Mouse (Mus musculus) granulocyte monocyte progenitor cell, adult 5-6 weeks (primary cell): ENCODE measurements around the gene Agpat3. TPM values are rescaled to one million over a fixed set of nuclear protein-coding genes. Genes with fewer than 3 reads are reported as not detected.

Source experiments
- ATAC-seq: replicated peaks from 2 replicates; pipeline ENCODE4 v1.8.0; 2016; ENCODE audit warnings: mild to moderate bottlenecking, moderate TSS enrichment, inconsistent platforms; ENCODE audit not compliant: poor library complexity, severe bottlenecking
- total RNA-seq, 2 experiments: library from RNA; stranded (forward) in 1 of 2; stranded (reverse) in 1 of 2; fragments of 200-712, 200-1000 nt in 1 of 2; fragments of >200 nt in 1 of 2; fragmentation: Nextera tagmentation in 1 of 2; gene quantifications; 2 replicates each; pipeline ENCODE4 v1.2.3; 2014 to 2017

Agpat3 gene
- total RNA-seq, 2 experiments from 2014 or later: 0.39 to 0.88 TPM

GRCm38 (mm10) chr10:78298651-78299644, 53.3 kb downstream of the Agpat3 start:
- ATAC-seq: no peak

DNA sequence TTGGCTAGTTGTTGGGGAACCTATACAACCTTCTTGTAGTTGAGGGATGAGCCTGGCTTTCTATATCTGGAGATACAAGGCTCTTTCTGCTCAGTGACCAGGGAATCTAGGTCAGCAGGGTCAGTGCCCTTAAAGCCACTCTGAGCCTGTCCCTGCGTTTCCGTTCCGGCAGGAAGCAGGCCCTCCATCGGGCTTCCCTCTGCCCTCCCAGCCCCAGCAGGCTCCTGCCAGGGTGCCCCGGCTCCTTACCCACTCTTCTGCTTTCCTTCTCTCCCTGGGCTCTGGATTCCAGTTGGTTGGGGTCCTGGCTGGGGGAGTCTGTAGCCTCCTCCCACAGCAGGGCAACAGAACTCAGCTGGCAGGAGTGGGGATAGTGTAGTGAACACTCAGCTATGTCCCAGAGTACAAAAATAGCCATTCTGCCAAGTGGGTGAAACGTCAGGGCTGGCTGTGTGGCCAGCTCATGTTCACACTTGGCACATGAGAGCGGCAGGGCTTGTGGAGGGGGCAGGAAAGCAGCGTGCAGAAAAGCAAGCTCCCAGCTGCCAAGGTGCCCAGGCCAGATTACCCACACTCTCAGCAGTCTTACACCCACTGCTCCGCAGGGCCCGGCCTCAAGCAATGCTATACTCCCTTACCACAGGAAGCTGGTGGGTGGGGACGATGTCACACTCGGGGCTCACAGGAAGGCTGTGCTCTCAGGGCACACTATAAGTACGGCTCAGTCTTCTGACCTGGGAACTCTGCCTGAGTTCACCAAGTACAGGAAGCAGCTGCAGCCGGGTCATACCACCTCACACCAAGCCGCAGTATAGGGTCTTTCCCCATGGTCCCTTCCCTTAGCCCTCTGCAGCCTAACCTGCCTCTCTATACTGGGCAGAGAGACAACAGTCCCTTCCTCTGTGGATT, 54.5 kb downstream of the Agpat3 start:
- ATAC-seq: peak; percentile 95

DNA sequence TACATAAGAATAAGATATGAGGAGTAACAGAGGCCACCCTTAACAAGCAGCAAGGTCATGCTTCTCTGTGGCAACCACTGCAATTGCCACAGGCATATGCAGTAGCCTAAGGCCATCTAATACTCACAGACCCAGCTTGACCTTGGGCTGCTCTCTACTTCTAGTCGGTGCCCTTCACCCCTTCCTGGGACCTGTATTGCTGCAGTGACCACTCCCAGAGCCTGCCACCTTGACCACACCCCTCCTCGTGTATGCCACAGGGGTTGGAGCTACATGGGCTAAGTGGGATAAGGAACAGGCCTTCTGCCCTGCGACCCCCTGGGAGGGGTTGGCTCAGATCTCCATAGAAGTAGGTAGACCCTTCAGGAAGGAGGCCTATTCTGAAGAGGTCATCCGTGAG, 55.3 kb downstream of the Agpat3 start:
- ATAC-seq: no peak

- no peak for ATAC-seq
Measured at GRCm38 (mm10) chr10:78296371-78296770, 55.9 kb downstream of the Agpat3 start.

DNA sequence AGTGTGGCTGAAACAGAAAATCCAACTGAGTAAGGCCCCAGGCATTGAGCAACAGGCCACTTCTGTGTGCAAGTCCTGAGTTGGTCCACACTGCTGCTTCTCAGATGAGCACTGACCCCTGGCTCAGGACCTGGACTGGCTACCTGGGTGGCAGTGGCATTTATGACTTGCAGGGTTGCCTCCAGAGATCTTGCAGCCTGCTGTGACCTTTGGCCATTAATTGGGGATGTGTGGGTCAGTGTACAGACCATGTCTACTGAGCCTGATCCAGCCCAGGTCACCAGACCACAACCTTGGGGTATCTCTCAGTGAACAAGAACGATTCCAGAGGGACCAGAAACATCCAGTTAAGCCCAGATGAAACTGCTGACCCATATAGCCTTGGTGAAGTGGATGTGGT, 58.7 kb downstream of the Agpat3 start:
- ATAC-seq: no peak

GRCm38 (mm10) chr10:78292381-78292780, 59.9 kb downstream of the Agpat3 start:
- ATAC-seq: no peak

DNA sequence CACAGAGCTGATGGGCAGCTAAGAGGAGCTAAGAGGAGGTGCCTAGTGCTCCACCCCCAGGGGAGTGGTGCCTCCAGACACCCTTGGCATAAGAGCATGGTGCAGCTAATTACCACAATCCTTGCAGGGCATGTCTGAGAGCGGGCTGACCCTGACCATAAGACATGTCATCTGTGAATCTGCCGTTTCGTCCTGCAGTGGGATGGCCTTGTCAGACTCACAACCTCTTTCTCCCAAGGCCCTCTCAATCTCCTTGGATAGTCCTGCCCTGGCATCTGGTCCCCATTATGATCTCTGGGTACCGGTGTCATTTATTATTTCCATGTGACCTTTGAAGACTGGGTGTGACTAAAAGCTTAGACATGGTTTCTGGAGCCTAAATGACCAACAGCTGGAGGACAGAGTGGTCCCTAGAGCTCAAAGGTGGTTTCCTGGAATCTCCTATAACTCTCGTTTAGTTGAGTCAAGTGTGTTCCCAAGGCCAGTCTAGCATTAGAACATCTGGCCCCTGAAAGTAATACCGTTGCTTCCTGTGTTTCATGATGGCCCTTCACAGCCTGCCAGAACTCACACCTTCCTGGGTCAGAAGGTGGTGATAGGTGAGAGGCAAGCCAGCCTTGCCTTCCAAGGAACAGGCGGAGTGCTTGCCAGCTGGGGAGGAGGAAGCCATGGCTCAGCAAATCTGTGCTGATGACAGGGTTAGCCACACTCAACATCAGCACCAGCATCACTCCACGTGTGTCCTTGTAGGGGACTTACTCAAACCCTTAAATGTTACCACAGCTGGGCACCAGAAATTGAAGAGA, 61.4 kb downstream of the Agpat3 start:
- ATAC-seq: no peak

DNA sequence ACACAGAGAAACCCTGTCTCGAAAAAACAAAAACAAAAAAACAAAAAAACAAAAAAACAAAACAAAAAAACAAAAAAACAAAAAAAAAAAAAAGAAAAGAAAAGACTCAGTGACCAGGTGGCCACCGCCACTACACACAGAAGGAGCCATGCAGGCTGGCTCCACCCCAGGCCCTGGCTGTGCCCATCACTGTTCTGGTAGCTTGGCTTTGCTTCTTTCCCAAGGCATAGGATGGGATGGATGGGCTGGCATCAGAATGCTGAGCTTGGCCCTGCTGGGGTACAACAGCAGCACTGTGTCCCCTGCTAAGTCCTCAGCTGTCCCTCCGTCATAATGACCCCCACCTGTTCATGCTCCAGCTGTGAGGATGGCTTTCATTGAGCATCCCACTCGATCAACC, 63.4 kb downstream of the Agpat3 start:
- no peak for ATAC-seq

GRCm38 (mm10) chr10:78288135-78288534, 64.2 kb downstream of the Agpat3 start:
- ATAC-seq: no peak

- ATAC-seq: no peak
Measured at GRCm38 (mm10) chr10:78287465-78288132, 64.7 kb downstream of the Agpat3 start.

DNA sequence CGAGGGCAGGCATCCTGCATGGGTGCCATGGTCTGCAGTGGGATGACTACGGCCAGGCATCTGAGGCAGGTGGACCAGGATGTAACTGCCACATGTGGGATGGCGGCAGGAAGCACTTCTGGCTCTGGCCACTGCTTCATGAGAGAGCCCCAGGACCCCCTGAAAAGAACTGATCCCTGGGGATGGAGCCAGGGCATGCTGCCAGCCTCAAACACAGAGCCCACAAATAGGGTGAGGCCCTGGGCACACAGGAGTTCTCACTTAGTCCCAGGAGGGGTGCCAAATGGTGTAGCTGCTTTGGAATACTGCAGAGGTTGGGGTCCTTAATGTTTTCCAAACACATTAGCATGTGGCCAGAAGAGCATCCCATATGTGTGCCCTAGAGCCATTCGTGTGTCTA, 66.3 kb downstream of the Agpat3 start:
- ATAC-seq: no peak

- peak; percentile 23 for ATAC-seq
Measured at GRCm38 (mm10) chr10:78285409-78285808, 66.9 kb downstream of the Agpat3 start.

DNA sequence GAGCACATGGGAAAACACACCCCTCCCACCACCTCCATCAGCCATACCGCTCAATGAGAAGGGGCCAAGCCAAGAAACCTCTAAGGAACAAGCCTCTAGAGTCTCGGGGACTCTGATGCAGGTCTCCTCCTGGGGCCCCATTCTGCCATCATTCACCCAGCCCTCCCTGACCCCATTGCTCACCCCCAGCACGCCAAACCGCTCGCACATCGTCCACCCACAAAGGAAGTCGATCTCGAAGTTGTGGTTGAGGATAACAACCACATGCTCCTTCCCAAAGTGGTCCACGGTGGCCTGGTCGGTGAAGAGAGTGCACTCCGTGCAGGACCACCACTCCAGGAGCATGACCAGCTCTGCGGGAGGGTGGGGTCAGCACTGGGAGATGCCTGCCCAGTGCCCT, 67.5 kb downstream of the Agpat3 start:
- peak; percentile 72 for ATAC-seq

DNA sequence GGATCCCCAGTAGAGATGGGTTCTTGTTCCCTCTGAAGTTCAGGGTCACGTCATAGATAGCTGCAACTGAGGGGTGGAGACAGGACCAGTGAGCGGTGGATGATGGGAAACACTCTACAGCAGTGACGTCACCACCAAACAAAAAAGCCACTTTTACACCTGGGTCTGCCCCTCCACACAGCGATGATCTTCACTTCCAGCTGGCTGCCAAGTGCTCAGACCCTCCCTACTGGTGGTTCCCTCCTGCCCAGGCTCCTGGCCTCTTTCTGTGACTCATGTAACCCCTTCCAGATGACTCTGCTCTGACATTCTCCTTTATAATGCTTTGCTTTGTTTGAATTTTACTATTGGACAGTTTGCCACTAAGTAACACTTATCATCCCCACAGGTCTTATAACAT, 69.9 kb downstream of the Agpat3 start:
- no peak for ATAC-seq

DNA sequence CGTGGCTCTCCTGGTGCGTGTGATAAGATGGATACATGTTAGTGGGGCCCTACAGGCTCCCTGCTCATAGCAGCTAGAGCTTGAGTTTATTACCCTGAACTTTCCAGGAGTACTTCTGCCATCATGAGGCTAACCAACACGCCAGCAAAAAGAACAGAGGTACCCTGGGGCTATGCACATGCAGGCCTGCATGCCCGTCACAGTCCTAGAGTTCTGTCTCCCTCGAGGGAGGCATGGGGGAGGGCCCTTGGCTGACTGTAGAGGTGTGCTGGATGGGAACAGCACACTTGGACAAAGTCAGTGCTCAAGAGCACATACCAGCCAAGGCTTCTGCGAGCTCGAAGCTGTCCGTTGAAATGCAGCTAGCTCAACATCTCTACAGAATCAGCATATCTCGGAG, 71.8 kb downstream of the Agpat3 start:
- ATAC-seq: no peak

- ATAC-seq: peak; percentile 90
Measured at GRCm38 (mm10) chr10:78279210-78279609, 73.1 kb downstream of the Agpat3 start.

DNA sequence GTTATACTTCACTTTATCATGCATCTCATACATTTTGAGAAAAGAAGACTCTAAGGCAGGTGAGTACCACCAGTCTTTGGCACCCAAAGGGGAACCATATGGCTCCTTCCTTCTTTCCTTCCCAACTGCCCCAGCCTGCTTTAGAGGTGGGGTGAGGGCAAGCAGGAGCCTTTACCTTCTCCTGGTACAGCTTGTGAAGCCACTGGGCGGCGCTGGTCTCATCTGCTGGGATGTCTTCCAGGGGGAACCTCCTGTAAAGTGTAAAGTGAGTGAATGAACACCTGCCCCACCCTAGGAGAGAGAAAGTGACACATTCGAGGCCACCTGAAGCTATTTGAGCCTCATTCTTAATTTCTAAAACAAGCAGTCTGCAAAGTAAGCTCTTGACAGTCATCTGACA, 74.5 kb downstream of the Agpat3 start:
- no peak for ATAC-seq

DNA sequence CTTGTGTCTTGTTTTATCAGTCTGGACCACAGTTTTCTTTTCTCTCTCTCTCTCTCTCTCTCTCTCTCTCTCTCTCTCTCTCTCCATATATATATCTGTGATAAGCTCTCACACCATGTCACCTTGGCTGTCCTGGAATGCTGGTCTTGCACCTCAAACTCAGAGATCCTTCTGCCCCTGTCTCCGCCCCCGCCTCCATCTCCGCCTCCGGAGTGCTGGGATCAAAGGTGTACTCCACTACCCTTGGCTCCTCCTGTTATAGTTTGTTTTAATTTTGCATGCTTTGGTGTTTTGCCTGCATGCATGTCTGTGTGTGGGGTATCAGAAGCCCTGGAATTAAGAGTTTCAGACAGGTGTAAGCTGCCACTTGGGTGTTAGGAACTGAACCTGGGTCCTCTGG, 76.0 kb downstream of the Agpat3 start:
- ATAC-seq: no peak

DNA sequence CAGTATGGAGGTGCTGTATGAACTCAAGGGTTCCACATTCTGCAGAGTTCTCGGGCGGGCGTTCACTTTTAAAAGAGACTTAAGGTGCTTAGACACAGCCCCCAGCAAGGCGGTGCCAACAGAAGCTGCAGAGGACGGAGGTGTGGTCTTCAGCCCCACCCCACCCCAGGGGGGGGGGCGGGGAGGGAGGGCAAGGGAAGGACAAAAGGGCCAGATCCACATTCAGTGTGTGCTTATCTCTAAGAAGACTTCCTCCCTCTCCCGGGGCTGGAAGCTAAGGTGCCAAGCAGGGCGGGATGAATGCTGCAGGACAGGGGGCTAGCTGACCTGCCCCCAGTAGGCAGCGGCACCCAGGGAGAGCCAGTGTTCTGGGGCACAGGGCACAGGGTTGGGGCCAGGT, 79.4 kb downstream of the Agpat3 start:
- ATAC-seq: peak; percentile 33; the same call in 1 of the 2 replicates

GRCm38 (mm10) chr10:78265881-78266280, 86.4 kb downstream of the Agpat3 start:
- no peak for ATAC-seq
